Mouse (Mus musculus) erythroblast, embryonic 14.5 days (primary cell): ENCODE measurements around the gene Junb. TPM values are rescaled to one million over a fixed set of nuclear protein-coding genes. Genes with fewer than 3 reads are reported as not detected.

Experiments used
- H3K27me3 ChIP-seq: 2 replicates; pipeline ENCODE4 v1.6.1; 2012; ENCODE audit warnings: inconsistent platforms; ENCODE audit not compliant: control insufficient read depth
- H3K36me3 ChIP-seq: 2 replicates; pipeline ENCODE4 v1.6.1; 2012; ENCODE audit warnings: mild to moderate bottlenecking, inconsistent platforms; ENCODE audit not compliant: control insufficient read depth
- H3K4me1 ChIP-seq: 2 replicates; pipeline ENCODE4 v1.6.1; 2012; ENCODE audit warnings: inconsistent platforms; ENCODE audit not compliant: control insufficient read depth
- H3K4me3 ChIP-seq: replicated peaks from 2 replicates; pipeline ENCODE3; 2012; ENCODE audit warnings: moderate library complexity, mild to moderate bottlenecking, inconsistent platforms
- H3K9me3 ChIP-seq: 2 replicates; pipeline ENCODE4 v1.6.1; 2012; ENCODE audit warnings: low read length, inconsistent platforms, mixed read lengths; ENCODE audit not compliant: control insufficient read depth
- GATA1 ChIP-seq: IDR thresholded peaks from 2 replicates; pipeline ENCODE4 v1.6.1; 2012; ENCODE audit warnings: low read length, inconsistent platforms, mixed read lengths
- TAL1 ChIP-seq: IDR thresholded peaks from 3 replicates; pipeline ENCODE4 v1.6.1; 2012; ENCODE audit warnings: low read length, inconsistent platforms, mixed read lengths
- polyA plus RNA-seq: library from polyadenylated mRNA; stranded (reverse); fragments of >175 nt; gene quantifications from 2 replicates; pipeline ENCODE4 v1.2.3, GENCODE M21; 2012

Junb gene
- polyA plus RNA-seq, 1 experiment: 9.6 TPM

DNA sequence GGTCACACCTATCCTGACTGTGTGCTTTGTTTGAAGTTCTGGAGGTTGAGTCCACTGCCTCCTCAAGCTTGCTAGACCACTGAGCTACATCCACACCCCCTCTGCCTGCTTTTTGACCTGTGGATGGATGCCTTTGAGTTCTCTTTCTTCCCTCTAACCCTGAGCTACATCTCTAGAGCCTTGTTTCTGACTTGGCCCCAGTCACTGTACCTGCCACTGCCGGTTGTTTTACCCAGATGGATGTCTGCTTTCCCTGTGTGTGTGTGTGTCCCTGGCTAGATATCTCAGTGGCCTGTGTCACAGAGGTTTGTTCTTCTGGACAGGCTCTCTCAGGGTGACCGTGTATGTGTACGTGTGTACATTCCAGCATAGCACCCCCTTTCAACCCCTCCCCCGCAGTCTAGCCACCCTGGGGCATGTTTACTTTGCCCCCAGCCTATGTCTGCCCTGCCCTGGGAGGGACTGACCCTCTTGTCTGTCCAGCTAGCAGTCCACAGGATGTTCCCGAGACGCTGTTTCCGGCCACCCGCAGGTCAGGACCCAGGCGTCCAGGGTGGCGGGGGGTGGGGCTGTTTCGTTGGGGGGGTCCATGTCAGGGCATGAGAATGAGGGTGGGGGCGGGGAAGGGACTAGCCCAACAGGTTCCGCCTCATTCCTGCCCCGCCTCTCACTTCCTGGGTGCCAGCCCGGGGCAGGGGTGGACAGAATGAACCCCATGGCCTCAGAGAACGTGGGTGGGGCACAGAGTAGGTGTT, 6.0 kb upstream of the Junb start:
- Histone ChIP-seq H3K4me3 (peak overlapping the region; percentile 66), H3K27me3 (no peaks in the 10 kb centered on the region), H3K4me1 (peaks cover 86% of the 10 kb centered on the region), H3K36me3 (no peaks in the 10 kb centered on the region), H3K9me3 (no peaks in the 10 kb centered on the region)
- no peak for TF ChIP-seq TAL1
- no peak for TF ChIP-seq GATA1

DNA sequence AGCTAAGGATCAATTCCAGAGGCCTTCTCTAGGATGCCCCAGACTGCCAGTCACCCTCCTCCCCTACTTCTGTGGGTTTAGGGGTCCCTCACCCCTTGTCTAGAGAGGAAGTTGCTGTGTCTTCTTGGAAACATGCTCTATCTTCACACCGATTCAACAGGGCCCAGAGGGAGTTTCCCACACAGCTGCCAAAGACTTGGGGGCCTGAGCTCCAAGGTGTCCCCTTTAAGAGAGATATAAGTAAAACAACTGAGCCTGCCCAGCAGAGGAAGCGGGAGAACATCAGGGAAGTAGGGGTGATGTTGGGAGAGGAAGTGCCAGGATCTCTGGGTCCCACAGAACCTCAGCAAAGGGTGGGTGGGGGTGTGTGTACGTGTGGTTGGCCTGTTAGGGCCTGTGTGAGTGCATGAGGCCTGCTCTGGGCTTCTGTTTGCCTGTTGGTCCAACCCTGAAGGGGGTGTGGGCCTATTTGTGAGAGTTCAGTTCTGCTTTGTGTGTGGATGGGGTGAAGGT, 4.0 kb upstream of the Junb start:
- TF ChIP-seq GATA1: no peak
- TF ChIP-seq TAL1: no peak
- H3K9me3 ChIP-seq: no peaks in the 10 kb centered on the region
- no peaks in the 10 kb centered on the region for H3K36me3 ChIP-seq
- peaks cover 12% of the 10 kb centered on the region for H3K27me3 ChIP-seq
- H3K4me3 ChIP-seq: no peak overlapping the region
- peaks cover 91% of the 10 kb centered on the region for H3K4me1 ChIP-seq

DNA sequence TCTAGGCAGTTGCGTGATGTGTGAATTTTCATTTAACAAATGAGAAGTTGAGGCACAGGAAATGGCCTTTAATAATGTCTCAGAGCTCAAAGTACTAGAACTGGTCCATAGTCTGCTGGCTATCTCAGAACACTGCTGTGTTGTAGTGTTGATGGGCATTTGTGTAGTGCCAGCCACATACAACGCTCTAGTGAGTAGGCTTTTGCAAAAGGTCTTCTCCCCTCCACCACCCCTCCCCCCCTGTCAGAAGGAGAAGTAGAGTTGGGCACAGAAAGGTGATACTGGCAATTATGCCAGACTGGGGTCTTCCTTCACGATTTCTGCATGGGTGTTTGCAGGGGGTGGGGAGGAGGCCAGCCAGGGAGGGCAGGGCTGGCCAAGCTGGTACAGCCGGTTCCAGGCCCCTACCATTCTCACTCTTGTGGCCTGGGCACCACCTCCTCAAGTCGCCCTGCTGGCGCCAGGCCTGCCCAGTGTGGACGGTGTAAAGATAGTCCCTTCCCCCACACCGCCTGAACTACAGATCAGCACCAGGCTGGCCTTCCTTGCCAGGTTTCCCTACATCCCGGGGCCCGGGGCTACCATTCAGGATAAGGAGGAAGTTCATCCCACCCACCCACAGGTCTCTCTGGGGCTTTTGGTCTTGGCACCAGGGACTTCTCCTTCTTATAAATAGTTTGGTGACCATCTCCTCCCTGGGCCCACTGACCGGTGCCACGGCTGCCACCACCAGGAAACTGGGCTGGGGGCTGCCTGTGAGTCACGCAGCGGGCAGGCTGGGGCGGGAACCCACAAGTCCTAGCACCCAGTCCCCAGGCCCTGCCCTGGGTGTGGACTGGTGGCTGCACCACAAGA, 3.4 kb upstream of the Junb start:
- Histone ChIP-seq H3K27me3 (peaks cover 16% of the 10 kb centered on the region), H3K4me1 (peaks cover 95% of the 10 kb centered on the region), H3K36me3 (no peaks in the 10 kb centered on the region), H3K4me3 (no peak overlapping the region), H3K9me3 (no peaks in the 10 kb centered on the region)
- no peak for TF ChIP-seq GATA1
- no peak for TF ChIP-seq TAL1

DNA sequence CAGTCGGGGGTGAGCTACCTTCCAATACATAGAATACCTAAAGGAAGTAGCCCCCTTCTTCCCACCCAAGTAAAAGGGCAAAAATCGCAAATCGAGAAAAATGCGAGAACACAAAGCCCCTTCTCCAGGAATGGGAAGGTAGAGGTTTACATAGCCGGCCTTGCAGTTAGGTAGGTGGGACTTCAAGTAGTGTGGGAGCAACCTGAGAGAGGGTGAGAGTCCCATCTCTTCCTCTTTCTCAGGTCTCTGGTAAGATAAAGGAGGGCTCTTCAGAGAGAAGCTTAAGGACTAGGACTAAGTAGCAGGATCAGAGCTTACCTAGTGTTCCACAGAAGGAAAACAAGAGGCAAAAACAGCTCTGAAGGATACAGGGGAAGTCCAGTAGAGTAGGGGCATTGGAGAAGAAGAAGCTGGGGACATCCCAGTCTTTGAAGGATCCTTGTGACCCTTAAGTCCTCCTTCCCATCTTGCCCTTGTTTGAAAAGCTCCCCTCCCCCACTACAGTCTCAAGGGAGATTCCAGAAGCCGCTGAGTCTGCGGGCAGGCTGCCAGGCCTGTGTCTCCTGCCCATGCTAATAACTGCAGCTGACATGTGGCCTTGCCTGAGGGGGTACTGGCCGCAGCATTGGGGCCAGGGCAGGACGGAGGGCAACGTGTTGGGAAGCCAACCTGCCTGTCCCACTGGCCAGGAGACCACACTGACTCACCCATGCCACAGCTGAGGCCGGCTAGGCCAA, 2.3 kb upstream of the Junb start:
- Histone ChIP-seq H3K27me3 (peaks cover 16% of the 10 kb centered on the region), H3K9me3 (no peaks in the 10 kb centered on the region), H3K4me1 (peaks cover 95% of the 10 kb centered on the region), H3K4me3 (peak overlapping the region; percentile 71), H3K36me3 (no peaks in the 10 kb centered on the region; the same call in 1 of the 2 replicates)
- no peak for TF ChIP-seq TAL1
- no peak for TF ChIP-seq GATA1

DNA sequence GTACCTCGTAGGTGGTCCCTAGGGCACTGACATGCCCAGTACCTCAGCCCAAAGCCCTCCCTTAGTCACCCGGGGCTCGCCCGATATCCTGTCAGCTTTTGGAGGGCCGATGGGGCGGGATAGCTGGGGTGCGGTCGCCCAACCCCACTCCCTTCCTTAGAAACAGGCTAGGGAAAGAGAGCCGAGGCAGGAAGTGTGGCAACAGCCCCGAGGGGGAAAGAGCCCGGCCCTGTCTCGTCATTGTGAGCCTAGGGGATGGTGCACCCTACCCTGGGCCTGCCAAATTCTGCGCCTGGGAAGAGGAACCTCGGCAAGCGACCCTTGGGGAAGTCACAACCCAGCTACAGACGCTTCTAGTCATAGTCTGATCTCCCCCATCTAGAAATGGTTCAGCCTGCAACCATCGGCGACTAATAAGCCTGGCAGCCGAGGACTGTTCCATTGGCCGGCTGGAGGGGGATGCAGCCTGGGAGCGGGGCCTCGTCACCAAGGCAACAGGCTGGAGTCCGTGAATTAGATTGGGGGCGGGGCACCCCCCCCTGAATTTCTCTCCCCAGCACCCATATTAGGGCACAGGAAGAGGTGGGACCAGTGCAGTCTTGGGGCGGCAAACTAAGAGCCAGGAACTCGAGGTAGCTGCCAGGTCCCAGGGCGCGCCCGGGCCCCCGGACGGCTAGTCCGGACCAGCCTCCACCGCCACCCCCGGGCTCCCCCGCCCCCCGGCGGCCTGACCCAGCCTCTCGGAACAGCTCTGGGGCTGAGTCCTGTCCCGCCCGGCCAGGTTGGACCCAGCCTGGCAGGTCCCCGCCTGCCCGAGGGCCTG, 1.3 kb upstream of the Junb start:
- no peaks in the 10 kb centered on the region for H3K9me3 ChIP-seq
- TF ChIP-seq GATA1 (no peak), TAL1 (no peak)
- peaks cover 16% of the 10 kb centered on the region for H3K27me3 ChIP-seq
- peaks cover 95% of the 10 kb centered on the region for H3K4me1 ChIP-seq
- peaks cover 7% of the 10 kb centered on the region for H3K36me3 ChIP-seq
- peak overlapping the region; percentile 71 for H3K4me3 ChIP-seq

DNA sequence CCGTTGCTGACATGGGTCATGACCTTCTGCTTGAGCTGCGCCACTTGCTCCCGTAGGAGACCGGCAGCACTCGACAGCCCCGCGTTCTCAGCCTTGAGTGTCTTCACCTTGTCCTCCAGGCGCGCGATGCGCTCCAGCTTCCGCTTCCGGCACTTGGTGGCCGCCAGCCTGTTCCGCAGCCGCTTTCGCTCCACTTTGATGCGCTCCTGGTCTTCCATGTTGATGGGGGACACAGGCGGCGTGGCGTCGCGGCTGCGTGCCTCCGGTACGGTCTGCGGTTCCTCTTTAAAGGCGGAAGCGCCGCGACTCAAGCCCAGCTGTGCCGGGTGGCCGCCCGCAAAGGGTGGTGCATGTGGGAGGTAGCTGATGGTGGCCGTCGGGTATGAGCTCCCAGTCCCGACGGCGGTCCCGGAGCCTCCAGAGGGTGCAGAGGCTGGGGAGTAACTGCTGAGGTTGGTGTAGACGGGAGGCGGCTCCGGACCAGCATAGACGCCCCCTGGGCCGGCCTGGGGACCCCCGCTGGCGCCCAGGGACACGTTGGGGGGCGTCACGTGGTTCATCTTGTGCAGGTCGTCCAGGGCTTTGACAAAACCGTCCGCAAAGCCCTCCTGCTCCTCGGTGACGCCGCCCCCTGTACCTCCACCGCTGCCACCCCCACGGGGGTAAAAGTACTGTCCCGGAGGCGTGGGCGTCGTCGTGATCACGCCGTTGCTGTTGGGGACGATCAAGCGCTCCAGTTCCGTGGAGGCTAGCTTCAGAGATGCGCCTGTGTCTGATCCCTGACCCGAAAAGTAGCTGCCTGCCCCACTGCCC, 877 bp downstream of the Junb start:
- H3K27me3 ChIP-seq: peaks cover 16% of the 10 kb centered on the region
- no peaks in the 10 kb centered on the region for H3K9me3 ChIP-seq
- H3K36me3 ChIP-seq: peaks cover 28% of the 10 kb centered on the region
- TF ChIP-seq GATA1 (no peak), TAL1 (no peak)
- peaks cover 98% of the 10 kb centered on the region for H3K4me1 ChIP-seq
- peak overlapping the region; percentile 71 for H3K4me3 ChIP-seq

DNA sequence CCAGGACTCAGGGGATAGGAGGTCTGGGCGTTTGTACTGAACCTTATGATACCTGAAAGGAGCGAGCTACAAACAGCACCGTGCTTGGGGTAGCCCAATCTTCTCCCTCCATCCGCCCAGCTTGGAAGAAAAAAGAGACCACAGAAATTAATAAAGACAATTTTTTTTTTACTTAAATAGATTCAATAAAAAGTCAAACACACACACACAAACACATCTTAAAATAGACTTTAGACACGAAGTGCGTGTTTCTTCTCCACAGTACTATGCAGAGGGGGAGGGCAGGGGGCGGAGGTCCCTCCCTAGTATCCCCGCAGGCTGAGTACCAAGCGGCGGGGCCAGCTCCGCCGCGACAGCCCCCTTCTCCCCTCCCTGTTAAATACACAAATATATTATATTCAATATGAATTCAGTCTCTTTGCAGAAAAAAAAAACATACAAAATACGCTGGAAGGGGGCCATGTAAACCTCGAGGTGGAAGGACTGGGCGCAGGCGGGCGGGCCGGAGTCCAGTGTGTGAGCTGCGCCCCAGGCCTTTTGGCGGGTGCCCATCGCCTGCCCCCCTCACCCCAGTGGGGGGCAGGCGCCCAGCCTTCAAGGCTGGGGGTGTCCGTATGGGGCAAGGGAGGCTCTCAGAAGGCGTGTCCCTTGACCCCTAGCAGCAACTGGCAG, 1.6 kb downstream of the Junb start:
- H3K4me1 ChIP-seq: peaks cover 98% of the 10 kb centered on the region
- TF ChIP-seq GATA1 (no peak), TAL1 (no peak)
- H3K4me3 ChIP-seq: peak overlapping the region; percentile 71
- no peaks in the 10 kb centered on the region for H3K9me3 ChIP-seq
- peaks cover 16% of the 10 kb centered on the region for H3K27me3 ChIP-seq
- H3K36me3 ChIP-seq: peaks cover 36% of the 10 kb centered on the region
